Mouse (Mus musculus) megakaryocyte progenitor cell, adult 5-6 weeks (primary cell): ENCODE results near the gene Slc5a2. TPM values are rescaled to one million over a fixed set of nuclear protein-coding genes. Genes with fewer than 3 reads are reported as not detected.
A peak's percentile ranks its signal among the peaks of the same experiment; 100 is the strongest.

Source experiments
- ATAC-seq: replicated peaks from 2 replicates; pipeline ENCODE4 v1.8.0; 2016; ENCODE audit warnings: mild to moderate bottlenecking, moderate TSS enrichment, inconsistent platforms; ENCODE audit not compliant: poor library complexity
- total RNA-seq, 2 experiments: library from RNA; stranded (forward) in 1 of 2; stranded (reverse) in 1 of 2; fragments of 157-497, 149-512 nt in 1 of 2; fragments of 200-1000 nt in 1 of 2; gene quantifications; 2 replicates each; pipeline versions ENCODE4 v1.2.3 to v1.2.4; 2015 to 2017

Slc5a2 gene
- total RNA-seq (2015) (not detected in 2 replicates), total RNA-seq (2017) (not detected in 2 replicates)

GRCm38 (mm10) chr7:128265411-128265810, at the start of gene Slc5a2:
Gene Slc5a2, plus strand, starts transcription at chr7:128265657.
- ATAC-seq, result no peak

- ATAC-seq, result no peak
Observed at GRCm38 (mm10) chr7:128219952-128220351, 45.5 kb upstream of the Slc5a2 start.

GRCm38 (mm10) chr7:128220936-128221335, 44.5 kb upstream of the Slc5a2 start:
- ATAC-seq, result no peak

- ATAC-seq, result peak; percentile 88
Observed at GRCm38 (mm10) chr7:128231741-128232140, 33.7 kb upstream of the Slc5a2 start.

- no peak for ATAC-seq
Observed at GRCm38 (mm10) chr7:128234796-128235195, 30.7 kb upstream of the Slc5a2 start.

GRCm38 (mm10) chr7:128235481-128235880, 30.0 kb upstream of the Slc5a2 start:
- ATAC-seq, result no peak

GRCm38 (mm10) chr7:128236426-128236825, 29.0 kb upstream of the Slc5a2 start:
- ATAC-seq, result no peak

GRCm38 (mm10) chr7:128236856-128237592, 28.4 kb upstream of the Slc5a2 start, which contains the start of gene Armc5:
Gene Armc5, plus strand, starts transcription at chr7:128237342.
- ATAC-seq, result peak; percentile 40

GRCm38 (mm10) chr7:128237593-128237926, 27.9 kb upstream of the Slc5a2 start:
- ATAC-seq, result no peak

GRCm38 (mm10) chr7:128237927-128238778, 27.3 kb upstream of the Slc5a2 start, which contains the start of gene 9130023H24Rik:
Gene 9130023H24Rik, minus strand, starts transcription at chr7:128238031.
- ATAC-seq, result peak; percentile 74

- ATAC-seq, result 0 out of 2 replicates have a peak, but pooled peaks have one; percentile 15
Observed at GRCm38 (mm10) chr7:128238991-128239390, 26.5 kb upstream of the Slc5a2 start.

- ATAC-seq, result no peak
Observed at GRCm38 (mm10) chr7:128240131-128240784, 25.2 kb upstream of the Slc5a2 start.

- no peak for ATAC-seq
Observed at GRCm38 (mm10) chr7:128242331-128242730, 23.1 kb upstream of the Slc5a2 start.

- ATAC-seq, result no peak
Observed at GRCm38 (mm10) chr7:128243921-128244320, 21.5 kb upstream of the Slc5a2 start.

GRCm38 (mm10) chr7:128244410-128245025, 20.9 kb upstream of the Slc5a2 start:
- no peak for ATAC-seq

GRCm38 (mm10) chr7:128245547-128245946, 19.9 kb upstream of the Slc5a2 start:
- ATAC-seq, result no peak

- ATAC-seq, result peak; percentile 31; the same call in 1 of the 2 replicates
Observed at GRCm38 (mm10) chr7:128246496-128247391, 18.7 kb upstream of the Slc5a2 start, which contains the start of gene Tgfb1i1. Gene Tgfb1i1, plus strand, starts transcription at chr7:128246812.

GRCm38 (mm10) chr7:128247443-128247842, 18.0 kb upstream of the Slc5a2 start:
- ATAC-seq, result peak; percentile 82
